ENCODE assay signal across 11 mouse cellular contexts in the genomic region with DNA sequence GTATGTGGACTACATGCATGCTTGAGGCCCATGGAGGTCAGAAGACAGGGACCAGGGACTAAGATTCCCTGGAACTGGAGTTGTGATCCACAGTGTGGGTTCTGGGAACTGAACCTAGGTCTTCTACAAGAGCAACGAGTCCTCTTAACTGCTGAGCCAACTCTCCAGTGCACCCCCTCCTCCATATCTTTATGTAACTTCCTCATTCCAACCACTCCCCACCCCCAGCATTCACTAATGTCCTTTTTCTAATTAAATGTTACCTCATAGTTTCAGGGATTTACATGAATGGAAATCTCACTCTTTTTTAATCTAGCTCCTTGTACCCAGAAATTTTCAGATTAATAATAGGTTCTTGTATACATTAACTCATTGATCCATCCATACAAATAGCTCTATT.
"Had no signal": no experiment of that assay in that cellular context is flagged by ENCODE, and none has a peak within 500 bp of the region (broad histone marks: within the 10 kb centered on the region; RNA-seq: fewer than 3 reads in every experiment).

No protein-coding gene starts in this region.

- DNase-seq: kidney, adult 2 months; kidney, postnatal 4 days; left cerebral cortex, postnatal 4 days; liver, postnatal 0 days; lung, embryonic 14.5 days; thymus, adult 2 months; thymus, postnatal 14 days; thymus, postnatal 4 days had no signal

- ATAC-seq: liver, postnatal 0 days; lung, postnatal 0 days; midbrain, embryonic 13.5 days; midbrain, embryonic 16.5 days had no signal
